Mouse (Mus musculus): ENCODE data around the gene Rag1.

- no peak for TF ChIP-seq POLR2A (IDR thresholded peaks at IDR 0.05; ENCODE audit: extremely low read depth, insufficient read depth, low read length)
- TF ChIP-seq CTCF (IDR thresholded peaks at IDR 0.05; ENCODE audit: extremely low read depth, insufficient read depth, low read length): no peak
Observed at GRCm38 (mm10) chr2:101639840-101640350, 9.4 kb downstream of the Rag1 start.

All from cortical plate, adult 2 months (tissue).